Mouse (Mus musculus): ENCODE data around the gene Mxd1. TPM values are rescaled to one million over a fixed set of nuclear protein-coding genes. Genes with fewer than 3 reads are reported as not detected.

The Mxd1 gene
- polyA plus RNA-seq (2015; fragmentation: Nextera tagmentation; extraction: Ambion mirVana) = 8.8 and 9.4 TPM in 2 replicates

DNA sequence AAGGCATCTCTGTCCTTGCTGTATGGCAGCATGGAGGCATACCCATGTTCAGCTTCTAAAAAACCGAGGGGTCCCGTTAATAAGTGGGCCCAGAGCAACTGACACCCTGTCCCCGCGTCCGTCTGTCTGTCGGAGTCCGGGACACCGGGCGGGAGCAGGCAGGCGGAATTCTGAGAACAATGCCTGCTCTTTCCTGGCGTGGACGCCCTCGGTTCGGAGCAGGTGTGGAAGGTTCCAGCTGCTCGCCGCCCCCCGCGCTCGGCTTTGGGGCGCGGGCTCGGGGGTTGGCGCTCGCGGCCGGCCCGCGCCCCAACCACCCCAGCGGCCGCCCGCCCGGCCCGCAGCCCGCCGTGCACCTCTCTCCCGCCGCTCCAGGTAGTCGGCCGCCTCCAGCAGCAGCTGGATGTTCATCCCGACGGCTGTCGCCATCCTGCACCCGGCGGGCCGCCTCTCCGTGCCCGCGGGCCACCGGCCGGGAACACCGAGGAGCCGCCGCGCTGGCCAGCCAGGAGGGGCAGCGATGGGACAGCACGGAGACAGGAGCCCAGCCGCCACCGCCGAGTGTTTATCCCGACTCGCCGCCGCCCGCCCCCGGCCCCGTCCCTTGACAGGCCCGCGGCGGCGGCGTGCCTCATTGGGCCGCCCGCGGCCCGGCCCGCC, at the start of gene Mxd1:
Mxd1 (minus strand) TSS at position 582 of the 660 bp plus-strand sequence.
- peaks cover 21% of the 10 kb centered on the region for H3K36me3 ChIP-seq (ENCODE audit: control insufficient read depth, insufficient read depth)
- H3K4me3 ChIP-seq (ENCODE audit: low read length) = peak within 1 kb of the TSS; percentile 97
- WGBS = under 1% methylated on average over 66 of the region's 76 CpGs
- peaks cover 16% of the 10 kb centered on the region for H3K4me1 ChIP-seq (ENCODE audit: control insufficient read depth, insufficient read depth, low read length)
- no peak for ATAC-seq (replicated peaks; ENCODE audit: extremely low read depth, insufficient read depth, low FRiP score)
- no peaks in the 10 kb centered on the region for H3K27me3 ChIP-seq (ENCODE audit: control insufficient read depth, insufficient read depth, low read length)
- peak within 1 kb of the TSS; percentile 78 for H3K27ac ChIP-seq (ENCODE audit: low read length)
- H3K9ac ChIP-seq (ENCODE audit: low read length) = peak within 1 kb of the TSS; percentile 93
- H3K9me3 ChIP-seq (replicated peaks; ENCODE audit: control insufficient read depth, low read length) = 0 out of 2 replicates have a peak, but pooled peaks cover 3% of the 10 kb centered on the region
- H3K4me2 ChIP-seq (ENCODE audit: low read depth, low read length) = peak within 1 kb of the TSS; percentile 96

DNA sequence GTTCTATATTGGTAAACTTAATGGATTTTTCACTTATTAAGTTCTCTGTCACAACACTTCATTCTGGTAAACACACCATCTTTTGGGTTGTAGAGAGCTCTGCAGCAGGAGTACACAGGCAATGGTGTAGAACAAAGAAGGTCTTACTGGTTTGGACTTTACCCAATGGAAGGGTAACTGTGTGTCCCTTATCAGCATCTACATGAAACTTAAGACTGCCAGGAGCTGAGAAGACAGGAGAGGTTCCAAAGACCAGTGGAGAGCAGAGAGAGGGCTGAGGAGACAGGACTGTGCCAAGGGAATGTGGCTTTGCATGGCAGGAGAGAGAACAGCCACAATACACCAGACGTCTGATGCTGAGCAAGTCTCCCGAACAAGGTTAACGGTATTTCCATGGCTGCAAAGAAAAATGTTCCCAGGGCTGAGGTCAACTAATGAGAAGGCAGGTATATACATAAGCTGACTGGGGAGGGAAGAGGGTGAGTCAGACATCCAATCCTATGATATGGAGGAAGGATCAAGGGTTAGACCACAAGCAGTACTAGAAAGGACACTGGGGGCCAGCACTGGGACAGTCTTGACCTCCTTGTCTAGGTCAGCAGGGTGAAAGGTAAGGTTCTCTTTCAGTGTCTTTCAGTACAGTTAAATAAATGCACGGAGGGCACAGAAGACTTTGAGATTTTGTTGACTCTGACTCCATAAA, 39.3 kb upstream of the Mxd1 start:
- Histone ChIP-seq H3K4me2 (ENCODE audit: low read depth, low read length) (no peak overlapping the region), H3K4me3 (ENCODE audit: low read length) (no peak overlapping the region), H3K9ac (ENCODE audit: low read length) (no peak overlapping the region), H3K4me1 (ENCODE audit: control insufficient read depth, insufficient read depth, low read length) (no peaks in the 10 kb centered on the region), H3K27ac (ENCODE audit: low read length) (no peak overlapping the region), H3K27me3 (ENCODE audit: control insufficient read depth, insufficient read depth, low read length) (no peaks in the 10 kb centered on the region), H3K36me3 (ENCODE audit: control insufficient read depth, insufficient read depth) (peaks cover 26% of the 10 kb centered on the region), H3K9me3 (replicated peaks; ENCODE audit: control insufficient read depth, low read length) (no peaks in the 10 kb centered on the region)
- WGBS = 91% methylated on average over 4 of the region's 4 CpGs
- no peak for ATAC-seq (replicated peaks; ENCODE audit: extremely low read depth, insufficient read depth, low FRiP score)

DNA sequence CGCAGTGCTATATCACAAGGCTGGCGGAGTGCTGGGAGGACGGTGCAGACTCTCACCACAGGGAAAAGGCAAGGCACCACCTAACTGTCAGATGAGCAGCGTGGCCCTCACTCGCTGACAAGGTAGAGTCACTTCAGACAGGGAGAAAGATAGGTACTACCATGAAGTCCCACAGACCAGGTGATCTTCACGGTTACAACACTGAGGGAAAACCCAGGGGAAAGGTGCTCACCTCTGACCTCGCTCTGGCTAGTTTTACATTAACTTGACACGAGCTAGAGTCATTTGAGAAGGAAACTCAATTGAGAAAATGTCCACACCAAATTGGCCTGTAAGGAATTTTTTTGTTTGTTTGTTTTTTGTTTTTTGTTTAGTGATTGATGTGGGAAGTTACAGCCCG, 33.6 kb upstream of the Mxd1 start:
- H3K9ac ChIP-seq (ENCODE audit: low read length) = no peak overlapping the region
- H3K4me3 ChIP-seq (ENCODE audit: low read length) = no peak overlapping the region
- no peaks in the 10 kb centered on the region for H3K4me1 ChIP-seq (ENCODE audit: control insufficient read depth, insufficient read depth, low read length)
- H3K27ac ChIP-seq (ENCODE audit: low read length) = no peak overlapping the region
- ATAC-seq (replicated peaks; ENCODE audit: extremely low read depth, insufficient read depth, low FRiP score) = no peak
- peaks cover 40% of the 10 kb centered on the region for H3K36me3 ChIP-seq (ENCODE audit: control insufficient read depth, insufficient read depth)
- H3K27me3 ChIP-seq (ENCODE audit: control insufficient read depth, insufficient read depth, low read length) = no peaks in the 10 kb centered on the region
- WGBS = 90% methylated on average over 9 of the region's 9 CpGs
- H3K4me2 ChIP-seq (ENCODE audit: low read depth, low read length) = no peak overlapping the region
- no peaks in the 10 kb centered on the region for H3K9me3 ChIP-seq (replicated peaks; ENCODE audit: control insufficient read depth, low read length)

DNA sequence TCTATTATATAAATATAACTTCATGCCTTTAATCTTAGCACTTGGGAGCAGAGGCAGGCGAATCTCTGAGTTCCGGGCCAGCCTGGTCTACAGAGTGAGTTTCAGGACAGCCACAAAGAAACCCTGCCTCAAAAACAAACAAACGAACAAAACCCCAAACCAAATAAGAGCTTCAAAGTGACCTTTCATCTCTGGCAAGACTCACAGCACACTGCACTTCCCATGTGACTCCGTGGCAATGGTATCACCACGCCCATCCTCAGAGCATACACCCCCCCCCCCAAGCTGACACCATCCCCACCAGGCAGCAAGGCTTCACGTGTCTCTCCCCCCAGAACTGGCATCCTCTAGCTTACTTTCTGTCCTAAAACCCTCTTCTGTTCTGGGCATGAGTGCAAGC, 28.9 kb upstream of the Mxd1 start:
- peaks cover 25% of the 10 kb centered on the region for H3K36me3 ChIP-seq (ENCODE audit: control insufficient read depth, insufficient read depth)
- H3K4me2 ChIP-seq (ENCODE audit: low read depth, low read length) = no peak overlapping the region
- H3K4me1 ChIP-seq (ENCODE audit: control insufficient read depth, insufficient read depth, low read length) = no peaks in the 10 kb centered on the region
- no peak overlapping the region for H3K4me3 ChIP-seq (ENCODE audit: low read length)
- ATAC-seq (replicated peaks; ENCODE audit: extremely low read depth, insufficient read depth, low FRiP score) = no peak
- 71% methylated on average over 6 of the region's 6 CpGs for WGBS
- no peak overlapping the region for H3K27ac ChIP-seq (ENCODE audit: low read length)
- no peak overlapping the region for H3K9ac ChIP-seq (ENCODE audit: low read length)
- H3K27me3 ChIP-seq (ENCODE audit: control insufficient read depth, insufficient read depth, low read length) = no peaks in the 10 kb centered on the region
- H3K9me3 ChIP-seq (replicated peaks; ENCODE audit: control insufficient read depth, low read length) = no peaks in the 10 kb centered on the region

DNA sequence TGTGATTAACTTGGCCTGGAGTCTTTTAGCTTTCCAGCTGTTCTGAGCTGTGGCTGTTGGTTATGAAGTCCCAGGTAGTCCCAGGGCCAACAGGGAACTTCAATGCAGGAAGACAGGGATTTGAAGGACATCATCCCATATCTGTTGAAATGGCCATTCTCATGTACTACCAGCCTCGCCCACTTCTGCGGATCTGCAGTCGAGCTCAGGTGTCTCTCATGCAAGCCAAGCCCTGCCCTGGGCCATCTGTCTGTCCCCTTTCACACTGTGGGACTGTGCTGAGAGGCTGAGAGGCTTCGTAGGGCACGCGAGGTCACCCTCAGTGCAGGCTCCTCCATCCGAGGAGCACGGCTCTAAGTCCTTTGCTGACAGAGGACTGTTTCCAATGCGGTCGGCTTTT, 27.3 kb upstream of the Mxd1 start:
- WGBS = 80% methylated on average over 10 of the region's 10 CpGs

DNA sequence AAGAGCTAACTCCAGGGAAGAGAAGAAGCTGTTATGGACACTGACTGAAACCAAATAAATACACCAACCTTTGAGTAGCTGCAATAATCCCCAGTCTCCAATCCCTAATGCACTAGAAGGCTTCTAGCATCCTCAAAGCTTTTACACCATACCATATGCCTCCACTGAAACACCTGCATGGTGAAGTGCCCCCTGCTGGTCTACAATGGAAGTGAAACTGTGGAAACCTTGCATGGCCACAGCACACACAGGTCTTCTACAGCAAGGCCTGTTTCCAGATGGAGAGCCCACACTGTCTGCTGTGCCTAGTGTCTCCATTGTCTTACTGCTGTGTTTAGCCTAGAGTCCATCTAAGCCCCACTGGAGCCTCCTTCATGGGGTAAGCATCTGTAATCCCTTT, 25.5 kb upstream of the Mxd1 start:
- H3K4me2 ChIP-seq (ENCODE audit: low read depth, low read length) = no peak overlapping the region
- H3K27ac ChIP-seq (ENCODE audit: low read length) = no peak overlapping the region
- no peak overlapping the region for H3K9ac ChIP-seq (ENCODE audit: low read length)
- H3K27me3 ChIP-seq (ENCODE audit: control insufficient read depth, insufficient read depth, low read length) = no peaks in the 10 kb centered on the region
- H3K36me3 ChIP-seq (ENCODE audit: control insufficient read depth, insufficient read depth) = peaks cover 18% of the 10 kb centered on the region
- ATAC-seq (replicated peaks; ENCODE audit: extremely low read depth, insufficient read depth, low FRiP score) = 0 out of 2 replicates have a peak, but pooled peaks have one; percentile 4
- no peaks in the 10 kb centered on the region for H3K9me3 ChIP-seq (replicated peaks; ENCODE audit: control insufficient read depth, low read length)
- no peak overlapping the region for H3K4me3 ChIP-seq (ENCODE audit: low read length)
- H3K4me1 ChIP-seq (ENCODE audit: control insufficient read depth, insufficient read depth, low read length) = no peaks in the 10 kb centered on the region

More for the DNA sequence above, 27.3 kb upstream of the Mxd1 start:
- H3K9ac ChIP-seq (ENCODE audit: low read length) = no peak overlapping the region
- H3K4me3 ChIP-seq (ENCODE audit: low read length) = no peak overlapping the region
- no peaks in the 10 kb centered on the region for H3K9me3 ChIP-seq (replicated peaks; ENCODE audit: control insufficient read depth, low read length)
- no peak for ATAC-seq (replicated peaks; ENCODE audit: extremely low read depth, insufficient read depth, low FRiP score)
- H3K27me3 ChIP-seq (ENCODE audit: control insufficient read depth, insufficient read depth, low read length) = no peaks in the 10 kb centered on the region
- H3K4me1 ChIP-seq (ENCODE audit: control insufficient read depth, insufficient read depth, low read length) = no peaks in the 10 kb centered on the region
- no peak overlapping the region for H3K27ac ChIP-seq (ENCODE audit: low read length)
- H3K36me3 ChIP-seq (ENCODE audit: control insufficient read depth, insufficient read depth) = peaks cover 19% of the 10 kb centered on the region
- H3K4me2 ChIP-seq (ENCODE audit: low read depth, low read length) = no peak overlapping the region

DNA sequence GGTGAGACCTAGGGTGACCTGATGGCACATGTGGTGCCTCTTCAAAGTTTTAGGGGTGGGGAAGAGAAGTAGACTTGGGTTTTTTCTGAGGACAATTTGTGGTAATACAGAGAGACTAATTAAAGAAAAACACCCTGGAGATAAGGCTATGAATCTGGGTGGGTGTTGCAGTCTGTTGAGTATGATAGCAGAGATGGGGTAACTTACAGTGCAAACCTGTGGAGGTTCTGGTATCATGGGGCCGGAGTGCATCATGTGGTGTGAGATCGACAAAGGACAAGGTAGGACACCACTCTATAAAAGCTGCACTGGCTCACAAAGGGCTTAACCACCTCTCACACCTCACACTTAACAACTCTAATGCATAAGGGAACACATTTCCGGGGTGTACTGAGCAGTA, 20.7 kb upstream of the Mxd1 start:
- Histone ChIP-seq H3K4me2 (ENCODE audit: low read depth, low read length) (no peak overlapping the region), H3K4me3 (ENCODE audit: low read length) (no peak overlapping the region), H3K36me3 (ENCODE audit: control insufficient read depth, insufficient read depth) (peaks cover 10% of the 10 kb centered on the region; the same call in 1 of the 2 replicates), H3K9ac (ENCODE audit: low read length) (no peak overlapping the region), H3K4me1 (ENCODE audit: control insufficient read depth, insufficient read depth, low read length) (no peaks in the 10 kb centered on the region), H3K9me3 (replicated peaks; ENCODE audit: control insufficient read depth, low read length) (no peaks in the 10 kb centered on the region), H3K27me3 (ENCODE audit: control insufficient read depth, insufficient read depth, low read length) (no peaks in the 10 kb centered on the region), H3K27ac (ENCODE audit: low read length) (no peak overlapping the region)
- ATAC-seq (replicated peaks; ENCODE audit: extremely low read depth, insufficient read depth, low FRiP score) = no peak
- WGBS = 88% methylated on average over 3 of the region's 3 CpGs

DNA sequence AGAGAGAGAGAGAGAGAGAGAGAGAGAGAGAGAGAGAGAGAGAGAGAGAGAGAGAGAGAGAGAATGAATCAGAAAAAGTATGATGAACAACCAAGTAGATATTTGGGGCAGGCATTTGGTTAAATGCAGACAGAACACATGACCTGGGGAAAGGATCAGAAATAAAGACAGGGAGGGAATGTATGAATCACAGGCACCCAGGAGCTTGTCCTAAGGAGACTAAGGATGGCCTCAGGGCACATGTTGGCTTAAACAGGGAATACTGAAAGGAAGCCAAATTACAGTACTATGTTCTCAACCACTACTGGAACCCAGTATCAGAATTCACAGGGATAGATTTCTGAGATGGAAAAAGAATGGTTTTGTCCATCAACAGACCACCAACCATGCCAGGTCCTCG, 18.0 kb upstream of the Mxd1 start:
- peaks cover 3% of the 10 kb centered on the region for H3K4me1 ChIP-seq (ENCODE audit: control insufficient read depth, insufficient read depth, low read length)
- no peaks in the 10 kb centered on the region for H3K27me3 ChIP-seq (ENCODE audit: control insufficient read depth, insufficient read depth, low read length)
- peaks cover 11% of the 10 kb centered on the region for H3K36me3 ChIP-seq (ENCODE audit: control insufficient read depth, insufficient read depth)
- no peak overlapping the region for H3K4me2 ChIP-seq (ENCODE audit: low read depth, low read length)
- no peak overlapping the region for H3K27ac ChIP-seq (ENCODE audit: low read length)
- no peak for ATAC-seq (replicated peaks; ENCODE audit: extremely low read depth, insufficient read depth, low FRiP score)
- H3K9ac ChIP-seq (ENCODE audit: low read length) = no peak overlapping the region
- no peak overlapping the region for H3K4me3 ChIP-seq (ENCODE audit: low read length)
- 54% methylated on average over 1 of the region's 1 CpGs for WGBS
- no peaks in the 10 kb centered on the region for H3K9me3 ChIP-seq (replicated peaks; ENCODE audit: control insufficient read depth, low read length)

DNA sequence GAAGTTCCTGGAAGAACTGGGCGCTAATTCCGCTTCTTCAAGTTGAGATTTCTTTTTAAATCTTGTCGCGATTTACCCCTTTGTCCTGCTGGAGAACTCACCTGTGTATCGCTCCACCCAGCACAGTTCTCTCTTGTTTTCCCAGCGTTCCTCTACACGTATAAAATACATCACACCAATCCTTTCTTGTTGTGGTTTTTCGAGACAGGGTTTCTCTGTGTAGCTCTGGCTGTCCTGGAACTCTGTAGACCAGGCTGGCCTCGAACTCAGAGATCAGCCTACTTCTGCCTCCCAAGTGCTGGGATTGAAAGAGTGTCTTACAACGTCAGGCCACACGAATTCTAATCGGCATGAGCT, 15.7 kb upstream of the Mxd1 start:
- no peaks in the 10 kb centered on the region for H3K27me3 ChIP-seq (ENCODE audit: control insufficient read depth, insufficient read depth, low read length)
- H3K9ac ChIP-seq (ENCODE audit: low read length) = peak overlapping the region; percentile 85
- H3K27ac ChIP-seq (ENCODE audit: low read length) = peak overlapping the region; percentile 21; the same call in 1 of the 2 replicates
- H3K4me1 ChIP-seq (ENCODE audit: control insufficient read depth, insufficient read depth, low read length) = peaks cover 3% of the 10 kb centered on the region
- peak overlapping the region; percentile 68 for H3K4me2 ChIP-seq (ENCODE audit: low read depth, low read length)
- peak overlapping the region; percentile 77 for H3K4me3 ChIP-seq (ENCODE audit: low read length)
- peaks cover 17% of the 10 kb centered on the region for H3K36me3 ChIP-seq (ENCODE audit: control insufficient read depth, insufficient read depth)
- WGBS = 37% methylated on average over 12 of the region's 12 CpGs
- no peak for ATAC-seq (replicated peaks; ENCODE audit: extremely low read depth, insufficient read depth, low FRiP score)
- no peaks in the 10 kb centered on the region for H3K9me3 ChIP-seq (replicated peaks; ENCODE audit: control insufficient read depth, low read length)

All from heart, embryonic 16.5 days (tissue).